Mouse (Mus musculus) right cerebral cortex, adult 18-20 months (tissue): ENCODE measurements around the gene Arl4a.

ENCODE experiments used
- DNase-seq: peaks from one replicate; pipeline ENCODE4 v3.0.0; 2022; ENCODE audit warnings: mixed read lengths

Gene Arl4a

GRCm38 (mm10) chr12:40037876-40038463, at the start of gene Arl4a:
Gene Arl4a, minus strand, starts transcription at chr12:40038025.
- DNase-seq, result peak; percentile 90

- peak; percentile 52 for DNase-seq
These were observed 48.0 kb upstream of the Arl4a start for GRCm38 (mm10) chr12:40085731-40086322.

GRCm38 (mm10) chr12:40082453-40083238, 44.8 kb upstream of the Arl4a start:
- no peak for DNase-seq

GRCm38 (mm10) chr12:40082048-40082447, 44.2 kb upstream of the Arl4a start:
- no peak for DNase-seq

GRCm38 (mm10) chr12:40073660-40074059, 35.8 kb upstream of the Arl4a start:
- DNase-seq, result no peak

GRCm38 (mm10) chr12:40047024-40047423, 9.2 kb upstream of the Arl4a start:
- DNase-seq, result no peak

- no peak for DNase-seq
These were observed 6.2 kb upstream of the Arl4a start for GRCm38 (mm10) chr12:40043816-40044585.

- DNase-seq, result peak; percentile 25
These were observed 2.2 kb upstream of the Arl4a start for GRCm38 (mm10) chr12:40040067-40040466.

- peak; percentile 98 for DNase-seq
These were observed 505 bp downstream of the Arl4a start for GRCm38 (mm10) chr12:40037226-40037813.

- DNase-seq, result no peak
These were observed 1.2 kb downstream of the Arl4a start for GRCm38 (mm10) chr12:40036666-40037065.

GRCm38 (mm10) chr12:40035506-40035905, 2.3 kb downstream of the Arl4a start:
- DNase-seq, result no peak

- DNase-seq, result no peak
These were observed 8.6 kb downstream of the Arl4a start for GRCm38 (mm10) chr12:40029201-40029600.

GRCm38 (mm10) chr12:40027846-40028245, 10.0 kb downstream of the Arl4a start:
- no peak for DNase-seq

GRCm38 (mm10) chr12:40027444-40027843, 10.4 kb downstream of the Arl4a start:
- no peak for DNase-seq

GRCm38 (mm10) chr12:40023918-40024317, 13.9 kb downstream of the Arl4a start:
- DNase-seq, result no peak

GRCm38 (mm10) chr12:40023014-40023642, 14.7 kb downstream of the Arl4a start:
- no peak for DNase-seq

GRCm38 (mm10) chr12:40022344-40022743, 15.5 kb downstream of the Arl4a start:
- DNase-seq, result no peak

- no peak for DNase-seq
These were observed 19.8 kb downstream of the Arl4a start for GRCm38 (mm10) chr12:40017955-40018505.

GRCm38 (mm10) chr12:40016648-40017460, 21.0 kb downstream of the Arl4a start:
- DNase-seq, result peak; percentile 23

- no peak for DNase-seq
These were observed 21.8 kb downstream of the Arl4a start for GRCm38 (mm10) chr12:40016068-40016467.

GRCm38 (mm10) chr12:40009866-40010265, 28.0 kb downstream of the Arl4a start:
- DNase-seq, result no peak
